Mouse (Mus musculus) MEL (cell line): ENCODE measurements around the gene Cenpp.

ENCODE experiments used
- CTCF ChIP-seq, 3 experiments: IDR thresholded peaks in 2 of 3; conservative IDR thresholded peaks in 1 of 3; 2 replicates each; pipeline ENCODE4 v1.5.1; 2011 to 2012; ENCODE audit warnings: low read length in 3 of 3, low read depth in 2 of 3, mild to moderate bottlenecking in 2 of 3, improper control_type of control experiment in 1 of 3, inconsistent platforms in 1 of 3, mixed read lengths in 1 of 3, moderate library complexity in 1 of 3; ENCODE audit not compliant: control insufficient read depth in 1 of 3, insufficient read depth in 1 of 3, poor library complexity in 1 of 3, severe bottlenecking in 1 of 3
- EP300 ChIP-seq, 2 experiments: IDR thresholded peaks; 2 replicates each; pipeline ENCODE4 v1.6.1; 2011; ENCODE audit warnings: improper control_type of control experiment in 2 of 2, low read length in 2 of 2, low read depth in 1 of 2, mild to moderate bottlenecking in 1 of 2
- KAT2A ChIP-seq: conservative IDR thresholded peaks from 2 replicates; pipeline ENCODE4 v1.6.1; 2012; ENCODE audit warnings: low read depth, low read length, improper control_type of control experiment, inconsistent platforms
- POLR2A ChIP-seq, 2 experiments: IDR thresholded peaks; 2 replicates each; pipeline ENCODE4 v1.6.1; 2011 to 2012; ENCODE audit warnings: low read length in 2 of 2, mild to moderate bottlenecking in 2 of 2, control low read depth in 1 of 2, improper control_type of control experiment in 1 of 2, low read depth in 1 of 2, moderate library complexity in 1 of 2; ENCODE audit not compliant: control insufficient read depth in 1 of 2, insufficient read depth in 1 of 2, poor library complexity in 1 of 2
- POLR2AphosphoS2 ChIP-seq: IDR thresholded peaks from 2 replicates; pipeline ENCODE4 v1.6.1; 2011; ENCODE audit warnings: low read length, improper control_type of control experiment
- RCOR1 ChIP-seq: IDR thresholded peaks from 2 replicates; pipeline ENCODE4 v1.6.1; 2012; ENCODE audit warnings: low read depth, mild to moderate bottlenecking, inconsistent platforms, low read length, improper control_type of control experiment
- TAL1 ChIP-seq: IDR thresholded peaks from 2 replicates; pipeline ENCODE4 v1.6.1; 2012; ENCODE audit warnings: mild to moderate bottlenecking, inconsistent platforms, low read length, moderate library complexity, mixed read lengths
- ZMIZ1 ChIP-seq: IDR thresholded peaks from 2 replicates; pipeline ENCODE4 v1.6.1; 2012; ENCODE audit warnings: low read depth, mild to moderate bottlenecking, inconsistent platforms, low read length, improper control_type of control experiment, moderate library complexity
- ZNF384 ChIP-seq: IDR thresholded peaks from 2 replicates; pipeline ENCODE4 v1.6.1; 2012; ENCODE audit warnings: low read depth, mild to moderate bottlenecking, inconsistent platforms, low read length, improper control_type of control experiment

GRCm38 (mm10) chr13:49681351-49682232, 29.0 kb upstream of the Cenpp start, which contains the start of gene Iars:
- no peak for TF ChIP-seq TAL1
- TF ChIP-seq ZMIZ1, result peak; percentile 82; the same call in 1 of the 2 replicates
- no peak for TF ChIP-seq ZNF384
- TF ChIP-seq CTCF (IDR thresholded peaks at IDR 0.05 in 2 of 3, conservative IDR thresholded peaks at IDR 0.05 in 1 of 3; ENCODE audit: control insufficient read depth in 1 of 3, insufficient read depth in 1 of 3, low read depth in 2 of 3, low read length in 3 of 3, poor library complexity in 1 of 3, severe bottlenecking in 1 of 3), result no peak
- no peak for TF ChIP-seq RCOR1
- peak; percentile 43 to 96 for TF ChIP-seq POLR2A (IDR thresholded peaks at IDR 0.05; ENCODE audit: control insufficient read depth in 1 of 2, insufficient read depth in 1 of 2, low read depth in 1 of 2, low read length in 2 of 2, poor library complexity in 1 of 2)
- TF ChIP-seq POLR2AphosphoS2, result peak; percentile 92
- TF ChIP-seq EP300 (IDR thresholded peaks at IDR 0.05; ENCODE audit: low read depth in 1 of 2, low read length in 2 of 2), result no peak
- TF ChIP-seq KAT2A, result peak; percentile 74; the same call in 1 of the 2 replicates
